Mouse (Mus musculus): ENCODE results near the gene Obox8. TPM values are rescaled to one million over a fixed set of nuclear protein-coding genes. Genes with fewer than 3 reads are reported as not detected.
A peak's percentile ranks its signal among the peaks of the same experiment; 100 is the strongest.

The Obox8 gene
- polyA plus RNA-seq (2012; rRNA removed), result not detected in 2 replicates

GRCm38 (mm10) chr7:14333457-14333856 is at the start of gene Obox8:
Gene Obox8, minus strand, starts transcription at chr7:14333557.
- DNase-seq, result no peak
- WGBS, result 85% methylated on average over 2 of the region's 2 CpGs
- no peaks in the 10 kb centered on the region for H3K4me1 ChIP-seq (ENCODE audit: control insufficient read depth, insufficient read depth, low read length)
- no peak within 1 kb of the TSS for H3K4me3 ChIP-seq (replicated peaks; ENCODE audit: extremely low read depth, low read depth, low read length)
- TF ChIP-seq POLR2A (IDR thresholded peaks at IDR 0.05; ENCODE audit: borderline replicate concordance, extremely low read depth, low read depth, low read length), result no peak
- no peak for TF ChIP-seq CTCF (IDR thresholded peaks at IDR 0.05; ENCODE audit: insufficient read depth, low read length)

- no peak for DNase-seq
These were observed 16.1 kb downstream of the Obox8 start for GRCm38 (mm10) chr7:14317209-14317608.

GRCm38 (mm10) chr7:14308671-14309070 is 24.7 kb downstream of the Obox8 start:
- no peak for DNase-seq
- Histone ChIP-seq H3K4me1 (ENCODE audit: control insufficient read depth, insufficient read depth, low read length) (no peaks in the 10 kb centered on the region), H3K4me3 (replicated peaks; ENCODE audit: extremely low read depth, low read depth, low read length) (no peak overlapping the region)
- 57% methylated on average over 3 of the region's 3 CpGs for WGBS
- no peak for TF ChIP-seq POLR2A (IDR thresholded peaks at IDR 0.05; ENCODE audit: borderline replicate concordance, extremely low read depth, low read depth, low read length)

More at GRCm38 (mm10) chr7:14317209-14317608, 16.1 kb downstream of the Obox8 start:
- no peak overlapping the region for H3K4me3 ChIP-seq (replicated peaks; ENCODE audit: extremely low read depth, low read depth, low read length)
- 13% methylated on average over 2 of the region's 2 CpGs for WGBS
- no peaks in the 10 kb centered on the region for H3K4me1 ChIP-seq (ENCODE audit: control insufficient read depth, insufficient read depth, low read length)
- no peak for TF ChIP-seq POLR2A (IDR thresholded peaks at IDR 0.05; ENCODE audit: borderline replicate concordance, extremely low read depth, low read depth, low read length)
- peak; percentile 32; the same call in 1 of the 2 replicates for TF ChIP-seq CTCF (IDR thresholded peaks at IDR 0.05; ENCODE audit: insufficient read depth, low read length)

GRCm38 (mm10) chr7:14307571-14307970 is 25.8 kb downstream of the Obox8 start:
- Histone ChIP-seq H3K4me3 (replicated peaks; ENCODE audit: extremely low read depth, low read depth, low read length) (no peak overlapping the region), H3K4me1 (ENCODE audit: control insufficient read depth, insufficient read depth, low read length) (no peaks in the 10 kb centered on the region)
- TF ChIP-seq POLR2A (IDR thresholded peaks at IDR 0.05; ENCODE audit: borderline replicate concordance, extremely low read depth, low read depth, low read length) (no peak), CTCF (IDR thresholded peaks at IDR 0.05; ENCODE audit: insufficient read depth, low read length) (no peak)
- WGBS, result 75% methylated on average over 6 of the region's 6 CpGs
- no peak for DNase-seq

Other genes with a start within 250 kb of the Obox8 start
- gene Sult2a3, start 210.5 kb downstream of the Obox8 start, polyA plus RNA-seq (2012; rRNA removed), result not detected in 2 replicates
- gene Sult2a6, start 78.7 kb downstream of the Obox8 start, polyA plus RNA-seq (2012; rRNA removed), result not detected in 2 replicates
- gene Sult2a8, start 113.2 kb upstream of the Obox8 start, polyA plus RNA-seq (2012; rRNA removed), result 0.08 and 0.24 TPM in 2 replicates
- not detected in 2 replicates for gene Sult2a7, start 160.7 kb upstream of the Obox8 start, polyA plus RNA-seq (2012; rRNA removed)
- gene Vmn1r90, start 229.9 kb upstream of the Obox8 start, polyA plus RNA-seq (2012; rRNA removed), result 0.05 TPM in 1 of 2 replicates, not detected in the other

Measured in lung, adult 2 months (tissue).